Mouse (Mus musculus): Measurements from ENCODE around the gene Ntn3. TPM values are rescaled to one million over a fixed set of nuclear protein-coding genes. Genes with fewer than 3 reads are reported as not detected.

Ntn3 gene
- total RNA-seq, 2 experiments from 2014 or later: 0.35 to 0.56 TPM

Small RNA genes lying within 50 kb of the gene (microRNA-seq; reads per million reads assigned to microRNA genes)
- gene Mir5134 (ENCODE audit: borderline replicate concordance in 2 of 2): 0 to 0.26 reads per million in 2 experiments
- 0 reads per million in 2 experiments for gene Mir6965 (ENCODE audit: borderline replicate concordance in 2 of 2)

Other genes with a start within 250 kb of the Ntn3 start
- not detected for gene Prss30, start 229.0 kb downstream of the Ntn3 start, total RNA-seq (2021)
- gene Prss22, start 211.4 kb downstream of the Ntn3 start, total RNA-seq (2021): not detected
- gene Prss27, start 171.4 kb downstream of the Ntn3 start, total RNA-seq (2021): not detected
- 1 to 10 TPM; 8.5 to 9.1 TPM for gene Kctd5, start 136.0 kb downstream of the Ntn3 start, total RNA-seq (2021)
- gene Pdpk1, start 58.6 kb downstream of the Ntn3 start, total RNA-seq (2021): 10 to 100 TPM; 35.2 to 38.6 TPM
- 1 to 10 TPM; 8.7 to 9.8 TPM for gene Amdhd2, start 45.8 kb downstream of the Ntn3 start, total RNA-seq (2021)
- 100 to 1,000 TPM; 145 to 159 TPM for gene Atp6v0c, start 39.8 kb downstream of the Ntn3 start, total RNA-seq (2021)
- gene Tbc1d24, start 4.0 kb downstream of the Ntn3 start, total RNA-seq (2021): 1 to 10 TPM; 4.1 to 4.6 TPM
- 1 to 10 TPM; 1.4 to 1.9 TPM for gene Tedc2, start 11.3 kb upstream of the Ntn3 start, total RNA-seq (2021)
- gene Ccnf, start 42.0 kb upstream of the Ntn3 start, total RNA-seq (2021): 1 to 10 TPM in 1 of 2 experiments, under 1 TPM in 1; 0.61 to 1.1 TPM
- not detected for gene Abca17, start 141.5 kb upstream of the Ntn3 start, total RNA-seq (2021)
- 1 to 10 TPM; 6.7 to 7.3 TPM for gene Abca3, start 142.4 kb upstream of the Ntn3 start, total RNA-seq (2021)
- 10 to 100 TPM; 47.3 to 50.6 TPM for gene Rnps1, start 205.0 kb upstream of the Ntn3 start, total RNA-seq (2021)
- gene Eci1, start 217.1 kb upstream of the Ntn3 start, total RNA-seq (2021): 100 to 1,000 TPM; 134 to 161 TPM
- 1 to 10 TPM; 1.0 to 1.5 TPM for gene Dnase1l2, start 233.6 kb upstream of the Ntn3 start, total RNA-seq (2021)